Mouse (Mus musculus) midbrain, embryonic 16.5 days (tissue): ENCODE measurements around the gene Gimap8. TPM values are rescaled to one million over a fixed set of nuclear protein-coding genes. Genes with fewer than 3 reads are reported as not detected.

Source experiments
- ATAC-seq: fragments of 200-750 bp; cut with Nextera tagmentation; 2 replicates; pipeline ENCODE4 v1.8.0; 2017; ENCODE audit warnings: moderate TSS enrichment
- H3K27ac ChIP-seq: fragments of 300-500 bp; sonication (generic); 2 replicates; pipeline ENCODE4 v1.5.1; 2014; ENCODE audit warnings: mild to moderate bottlenecking, low read length, mixed read lengths
- H3K27me3 ChIP-seq: fragments of 300-500 bp; sonication (generic); 2 replicates; pipeline ENCODE4 v1.6.1; 2014; ENCODE audit warnings: low read depth, low read length, mixed read lengths; ENCODE audit not compliant: control insufficient read depth, insufficient read depth
- H3K36me3 ChIP-seq: fragments of 300-500 bp; sonication (generic); 2 replicates; pipeline ENCODE4 v1.6.1; 2014; ENCODE audit warnings: mild to moderate bottlenecking, low read length, moderate library complexity, mixed read lengths; ENCODE audit not compliant: control insufficient read depth, insufficient read depth
- H3K4me1 ChIP-seq: fragments of 300-500 bp; sonication (generic); 2 replicates; pipeline ENCODE4 v1.6.1; 2014; ENCODE audit warnings: mild to moderate bottlenecking, low read length, mixed read lengths; ENCODE audit not compliant: control insufficient read depth, insufficient read depth
- H3K4me2 ChIP-seq: fragments of 300-500 bp; sonication (generic); 2 replicates; pipeline ENCODE4 v1.6.1; 2014; ENCODE audit warnings: mild to moderate bottlenecking, low read length, mixed read lengths
- H3K4me3 ChIP-seq: fragments of 300-500 bp; sonication (generic); 2 replicates; pipeline ENCODE4 v1.5.1; 2014; ENCODE audit warnings: low read depth, mild to moderate bottlenecking, low read length, moderate library complexity, mixed read lengths
- H3K9ac ChIP-seq: fragments of 300-500 bp; sonication (generic); 2 replicates; pipeline ENCODE4 v1.6.1; 2014; ENCODE audit warnings: low read depth, low read length, mixed read lengths
- H3K9me3 ChIP-seq: fragments of 300-500 bp; sonication (generic); replicated peaks from 2 replicates; pipeline ENCODE4 v1.6.1; 2014; ENCODE audit warnings: mild to moderate bottlenecking, low read length, mixed read lengths; ENCODE audit not compliant: control insufficient read depth, poor library complexity, severe bottlenecking
- WGBS: fragments of 180-500 bp; shearing (Covaris S2); extraction: QIAGEN DNeasy Blood & Tissue Kit; methylation state at CpG from one replicate; pipeline ENCODE4 v1.1.7; 2014; 5-methylcytosine and 5-hydroxymethylcytosine counted together
- polyA plus RNA-seq: library from polyadenylated mRNA; unstranded; fragments of >200 nt; fragmentation: Nextera tagmentation; extraction: Ambion mirVana; gene quantifications from 2 replicates; pipeline ENCODE4 v1.2.1, GENCODE M21; 2015

Gimap8 gene
- polyA plus RNA-seq, 1 experiment from 2014 or later = 0.48 TPM

GRCm38 (mm10) chr6:48629661-48630034 lies 17.4 kb upstream of the Gimap8 start:
- WGBS = 14% methylated on average over 13 of the region's 13 CpGs
- Histone ChIP-seq H3K4me3 (peak overlapping the region; percentile 48), H3K9me3 (no peaks in the 10 kb centered on the region), H3K4me1 (peaks cover 17% of the 10 kb centered on the region), H3K4me2 (peak overlapping the region; percentile 79), H3K27ac (peak overlapping the region; percentile 59), H3K27me3 (peaks cover 5% of the 10 kb centered on the region), H3K36me3 (no peaks in the 10 kb centered on the region), H3K9ac (peak overlapping the region; percentile 76)
- peak; percentile 29 for ATAC-seq

DNA sequence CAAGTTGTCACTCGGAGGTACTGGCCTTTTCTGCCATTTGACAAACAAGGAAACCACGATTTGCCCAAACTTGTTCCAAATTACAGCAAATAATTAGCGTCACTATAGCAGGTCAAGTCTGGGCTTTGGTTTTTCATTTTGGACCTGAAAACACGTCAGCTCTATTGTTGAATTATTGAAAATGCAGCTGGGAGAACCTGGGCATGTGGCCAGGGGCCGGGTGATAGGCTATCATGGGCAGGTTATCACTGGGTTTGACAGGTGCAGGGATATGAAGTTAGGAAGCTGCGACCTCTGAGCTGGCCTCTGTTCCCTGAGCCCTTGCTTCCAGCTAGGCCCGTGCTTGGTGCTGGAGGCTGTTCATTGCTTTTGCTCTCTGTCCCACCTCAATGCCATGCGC lies 16.2 kb upstream of the Gimap8 start:
- no peak for ATAC-seq
- Histone ChIP-seq H3K4me2 (no peak overlapping the region), H3K27ac (no peak overlapping the region), H3K27me3 (peaks cover 5% of the 10 kb centered on the region), H3K9me3 (no peaks in the 10 kb centered on the region), H3K36me3 (no peaks in the 10 kb centered on the region), H3K4me3 (no peak overlapping the region), H3K9ac (no peak overlapping the region), H3K4me1 (peaks cover 17% of the 10 kb centered on the region)
- 89% methylated on average over 8 of the region's 8 CpGs for WGBS

DNA sequence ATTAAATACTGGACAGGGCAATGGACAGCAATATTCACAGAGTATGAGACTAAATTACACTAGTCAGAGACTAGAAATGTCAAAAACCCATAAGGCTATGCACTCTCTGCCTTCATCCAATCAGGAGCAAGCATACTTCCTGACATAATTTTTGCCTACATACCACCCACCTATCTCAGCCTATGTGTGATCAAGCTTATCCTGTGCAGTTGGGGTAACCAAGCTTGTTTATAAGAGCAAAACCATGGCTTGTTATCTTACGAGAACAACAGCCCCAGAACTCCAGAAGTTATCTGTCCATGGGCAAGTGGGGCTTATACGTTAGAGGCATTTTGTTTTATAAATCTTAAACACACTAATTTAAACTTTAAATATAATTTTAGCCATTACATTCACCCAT lies 11.9 kb upstream of the Gimap8 start:
- Histone ChIP-seq H3K27me3 (no peaks in the 10 kb centered on the region), H3K27ac (no peak overlapping the region), H3K36me3 (no peaks in the 10 kb centered on the region), H3K4me2 (no peak overlapping the region), H3K9me3 (no peaks in the 10 kb centered on the region), H3K4me3 (no peak overlapping the region), H3K4me1 (no peaks in the 10 kb centered on the region), H3K9ac (no peak overlapping the region)
- 85% methylated on average over 2 of the region's 2 CpGs for WGBS
- no peak for ATAC-seq

DNA sequence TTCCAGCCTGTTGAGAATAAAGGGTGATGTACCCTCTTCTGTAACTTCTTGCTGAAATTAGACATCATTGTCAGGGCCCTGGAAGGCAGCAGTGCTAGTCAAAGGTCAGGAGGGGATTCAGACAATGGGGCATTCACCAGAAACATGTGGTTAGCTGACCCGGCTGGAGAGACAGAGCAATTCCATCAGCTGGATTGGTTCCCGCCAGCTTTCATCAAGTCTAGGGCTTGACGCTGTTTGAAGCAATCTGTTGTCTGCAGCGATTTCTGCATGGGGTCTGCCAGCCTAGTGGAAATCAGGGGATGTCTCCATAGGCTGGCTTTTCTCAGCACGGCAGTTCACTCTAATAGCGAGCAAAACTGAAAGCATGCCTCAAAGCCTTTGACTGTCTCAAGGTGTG lies 10.5 kb upstream of the Gimap8 start:
- H3K4me3 ChIP-seq = no peak overlapping the region
- no peaks in the 10 kb centered on the region for H3K36me3 ChIP-seq
- H3K4me1 ChIP-seq = no peaks in the 10 kb centered on the region
- H3K9ac ChIP-seq = no peak overlapping the region
- 47% methylated on average over 6 of the region's 6 CpGs for WGBS
- no peak for ATAC-seq
- H3K27me3 ChIP-seq = no peaks in the 10 kb centered on the region
- no peak overlapping the region for H3K27ac ChIP-seq
- H3K4me2 ChIP-seq = no peak overlapping the region
- H3K9me3 ChIP-seq = no peaks in the 10 kb centered on the region

DNA sequence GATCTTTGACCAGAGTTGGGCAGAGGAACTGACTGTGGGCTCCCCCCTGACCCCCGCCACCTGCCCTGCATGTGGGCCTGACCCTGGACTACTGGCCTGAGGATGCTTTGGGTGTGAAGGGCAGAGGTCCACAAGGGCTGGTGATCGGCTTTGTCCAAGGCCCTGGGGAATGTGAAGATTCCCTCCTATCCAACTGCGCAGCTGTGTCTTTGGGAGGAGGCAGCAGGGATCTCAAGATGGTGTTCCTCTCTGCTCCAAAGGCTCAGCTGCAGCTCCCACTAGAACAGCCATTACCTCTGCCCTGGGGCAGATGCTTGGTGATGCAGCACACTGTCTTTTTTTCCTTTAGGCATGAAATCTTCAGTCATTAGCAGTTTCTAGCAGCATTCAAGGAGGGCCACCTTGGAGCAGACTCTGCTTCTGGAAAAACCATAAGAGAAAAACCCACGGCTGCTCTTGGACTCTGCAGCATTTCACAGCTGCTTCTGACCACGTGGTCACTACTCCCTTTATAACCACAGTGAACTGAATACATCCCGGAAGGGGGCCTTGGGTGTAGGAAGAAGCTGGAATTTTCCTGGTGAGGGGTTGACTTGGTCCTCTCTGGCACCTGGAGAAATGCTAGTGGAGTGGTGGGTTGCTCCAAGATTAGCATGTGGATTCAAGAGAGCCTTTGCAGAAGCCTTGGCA lies 9.1 kb upstream of the Gimap8 start:
- Histone ChIP-seq H3K36me3 (no peaks in the 10 kb centered on the region), H3K4me2 (no peak overlapping the region), H3K9ac (no peak overlapping the region), H3K4me3 (no peak overlapping the region), H3K27ac (no peak overlapping the region), H3K27me3 (no peaks in the 10 kb centered on the region), H3K4me1 (no peaks in the 10 kb centered on the region), H3K9me3 (no peaks in the 10 kb centered on the region)
- 62% methylated on average over 6 of the region's 6 CpGs for WGBS
- ATAC-seq = no peak

- Histone ChIP-seq H3K27me3 (no peaks in the 10 kb centered on the region), H3K4me1 (no peaks in the 10 kb centered on the region), H3K4me2 (no peak overlapping the region), H3K27ac (no peak overlapping the region), H3K36me3 (no peaks in the 10 kb centered on the region), H3K4me3 (no peak overlapping the region), H3K9me3 (no peaks in the 10 kb centered on the region), H3K9ac (no peak overlapping the region)
- ATAC-seq = no peak
- 79% methylated on average over 2 of the region's 2 CpGs for WGBS
These were observed 8.5 kb upstream of the Gimap8 start for GRCm38 (mm10) chr6:48638553-48638952.

GRCm38 (mm10) chr6:48641391-48641790 lies 5.6 kb upstream of the Gimap8 start:
- Histone ChIP-seq H3K4me2 (no peak overlapping the region), H3K27me3 (no peaks in the 10 kb centered on the region), H3K9ac (no peak overlapping the region), H3K4me1 (no peaks in the 10 kb centered on the region), H3K4me3 (no peak overlapping the region), H3K27ac (no peak overlapping the region), H3K36me3 (no peaks in the 10 kb centered on the region), H3K9me3 (no peaks in the 10 kb centered on the region)
- ATAC-seq = no peak
- WGBS = 81% methylated on average over 6 of the region's 6 CpGs

- Histone ChIP-seq H3K4me2 (no peak overlapping the region), H3K27me3 (no peaks in the 10 kb centered on the region), H3K4me1 (no peaks in the 10 kb centered on the region), H3K9me3 (no peaks in the 10 kb centered on the region), H3K4me3 (no peak overlapping the region), H3K9ac (no peak overlapping the region), H3K27ac (no peak overlapping the region), H3K36me3 (no peaks in the 10 kb centered on the region)
- 22% methylated on average over 4 of the region's 4 CpGs for WGBS
- peak; percentile 28; the same call in 1 of the 2 replicates for ATAC-seq
These were observed 4.2 kb upstream of the Gimap8 start for GRCm38 (mm10) chr6:48642764-48643292.

DNA sequence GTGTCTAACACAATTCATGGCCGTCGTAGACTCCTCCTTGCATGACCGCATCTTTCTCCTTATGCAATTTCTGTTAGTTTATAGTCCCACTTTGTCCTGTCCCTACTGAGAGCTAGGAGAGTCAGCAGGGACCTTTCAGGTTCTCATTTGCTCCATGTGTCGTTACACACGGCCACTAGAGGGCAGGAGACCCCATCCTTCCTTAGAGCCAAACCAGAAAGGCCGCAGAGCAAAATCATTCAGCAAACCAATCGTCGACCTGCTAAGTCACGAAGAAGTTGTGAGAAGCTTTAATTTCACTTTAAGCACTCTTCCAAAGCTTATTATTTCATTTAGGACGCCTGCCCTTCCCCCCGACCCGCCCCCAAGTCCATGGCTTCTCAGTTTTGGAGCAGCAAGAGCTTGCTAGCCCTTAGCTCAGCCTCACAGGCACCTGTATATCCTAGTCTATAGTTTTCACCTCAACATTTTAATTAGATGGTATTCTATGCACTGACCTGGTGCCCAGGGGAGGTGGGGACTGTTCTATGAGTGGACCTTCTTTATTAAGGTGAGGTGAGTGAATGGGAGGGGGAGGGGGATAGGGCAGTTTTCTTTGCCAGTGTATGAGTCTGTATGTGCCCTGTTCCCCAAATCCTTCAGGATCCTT lies 1.2 kb upstream of the Gimap8 start:
- Histone ChIP-seq H3K27me3 (no peaks in the 10 kb centered on the region), H3K4me1 (no peaks in the 10 kb centered on the region), H3K36me3 (no peaks in the 10 kb centered on the region), H3K27ac (no peak overlapping the region), H3K4me3 (no peak overlapping the region), H3K4me2 (no peak overlapping the region), H3K9me3 (no peaks in the 10 kb centered on the region), H3K9ac (no peak overlapping the region)
- no peak for ATAC-seq
- 11% methylated on average over 12 of the region's 12 CpGs for whole genome bisulfite sequencing
